Mouse (Mus musculus): ENCODE results near the gene Prkch. TPM values are rescaled to one million over a fixed set of nuclear protein-coding genes. Genes with fewer than 3 reads are reported as not detected.

Gene Prkch
- polyA plus RNA-seq, 1 experiment = 0.02 TPM

DNA sequence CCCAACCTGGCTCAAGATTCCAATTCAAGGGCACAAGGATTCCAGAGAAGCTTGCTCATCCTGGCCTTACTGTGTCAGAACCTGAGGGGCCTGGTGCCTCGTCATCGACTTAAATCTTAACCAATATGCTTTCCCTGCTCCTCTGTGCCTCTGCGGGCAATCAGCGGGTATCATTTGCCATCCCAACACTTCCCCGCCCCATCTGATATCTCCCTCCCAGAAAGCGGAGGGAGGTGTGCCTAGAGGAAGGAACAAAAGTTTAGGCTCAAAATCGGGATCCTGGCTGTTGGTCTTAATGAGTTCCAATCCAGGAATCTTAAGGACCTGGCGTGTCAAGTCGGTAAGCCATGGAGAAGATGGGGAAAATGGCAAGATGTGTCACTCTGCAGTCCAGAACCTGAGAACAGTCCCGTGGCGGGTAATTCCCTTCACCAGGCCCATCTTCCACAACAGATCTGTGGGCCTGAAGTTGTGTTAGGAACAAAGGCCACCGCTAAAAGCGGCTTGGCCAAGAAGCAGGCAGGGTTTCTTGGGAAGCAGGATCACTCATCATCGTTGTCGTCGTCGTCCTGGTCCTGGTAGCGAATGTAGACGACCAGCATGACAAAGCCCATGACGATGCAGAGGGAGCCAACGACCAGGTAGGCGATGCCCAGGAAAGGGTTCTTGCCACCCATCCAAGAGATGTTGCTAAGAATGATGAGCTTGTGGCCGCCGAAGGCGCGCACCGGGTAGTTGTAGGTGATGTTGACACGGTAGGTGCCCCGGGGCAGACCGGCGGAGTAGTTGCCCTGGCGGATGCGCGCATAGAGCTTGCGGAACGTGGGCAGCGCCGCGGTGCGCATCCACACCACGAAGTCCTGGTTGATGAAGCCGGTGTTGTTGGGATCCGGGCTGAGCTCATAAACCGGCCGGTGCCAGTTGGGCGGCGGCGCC, 39.6 kb upstream of the Prkch start:
- no peaks in the 10 kb centered on the region for H3K27me3 ChIP-seq (ENCODE audit: control insufficient read depth, insufficient read depth, insufficient read length)
- no peaks in the 10 kb centered on the region for H3K79me3 ChIP-seq (ENCODE audit: low read depth)
- TF ChIP-seq USF1 (IDR thresholded peaks at IDR 0.05; ENCODE audit: low read depth) (no peak), MAX (IDR thresholded peaks at IDR 0.05) (no peak), MYOD1 (IDR thresholded peaks at IDR 0.05; ENCODE audit: control insufficient read depth, insufficient read length, low read depth) (no peak), CEBPB (IDR thresholded peaks at IDR 0.05; ENCODE audit: low read depth) (no peak), MYOG (IDR thresholded peaks at IDR 0.05; ENCODE audit: control insufficient read depth, extremely low read depth, insufficient read length) (no peak), CTCF (IDR thresholded peaks at IDR 0.05; ENCODE audit: control insufficient read depth, insufficient read depth, insufficient read length) (no peak), FOSL1 (IDR thresholded peaks at IDR 0.05; ENCODE audit: insufficient read depth, low read length, poor library complexity, severe bottlenecking) (no peak)
- no peaks in the 10 kb centered on the region for H3K36me3 ChIP-seq (ENCODE audit: control insufficient read depth, insufficient read depth)
- H3K79me2 ChIP-seq (ENCODE audit: control insufficient read depth, insufficient read depth) = no peaks in the 10 kb centered on the region
- H3K4me3 ChIP-seq (ENCODE audit: insufficient read depth, poor library complexity, severe bottlenecking) = no peak overlapping the region
- no peak overlapping the region for H3ac ChIP-seq (ENCODE audit: control insufficient read depth, insufficient read length, low read depth)

- TF ChIP-seq FOSL1 (IDR thresholded peaks at IDR 0.05; ENCODE audit: insufficient read depth, low read length, poor library complexity, severe bottlenecking) (no peak), MYOD1 (IDR thresholded peaks at IDR 0.05; ENCODE audit: control insufficient read depth, insufficient read length, low read depth) (no peak), USF1 (IDR thresholded peaks at IDR 0.05; ENCODE audit: low read depth) (no peak), CTCF (IDR thresholded peaks at IDR 0.05; ENCODE audit: control insufficient read depth, insufficient read depth, insufficient read length) (no peak), MYOG (IDR thresholded peaks at IDR 0.05; ENCODE audit: control insufficient read depth, extremely low read depth, insufficient read length) (no peak), CEBPB (IDR thresholded peaks at IDR 0.05; ENCODE audit: low read depth) (no peak), MAX (IDR thresholded peaks at IDR 0.05) (no peak)
- no peaks in the 10 kb centered on the region for H3K27me3 ChIP-seq (ENCODE audit: control insufficient read depth, insufficient read depth, insufficient read length)
Measured at GRCm38 (mm10) chr12:73545672-73546085, 38.9 kb upstream of the Prkch start.

GRCm38 (mm10) chr12:73546086-73546711, 38.4 kb upstream of the Prkch start, which contains the start of gene Tmem30b:
Tmem30b (minus strand) TSS chr12:73546392.
- Histone ChIP-seq H3K27me3 (ENCODE audit: control insufficient read depth, insufficient read depth, insufficient read length) (no peaks in the 10 kb centered on the region), H3K79me2 (ENCODE audit: control insufficient read depth, insufficient read depth) (no peaks in the 10 kb centered on the region), H3K4me3 (ENCODE audit: insufficient read depth, poor library complexity, severe bottlenecking) (no peak within 1 kb of the TSS), H3ac (ENCODE audit: control insufficient read depth, insufficient read length, low read depth) (no peak within 1 kb of the TSS), H3K79me3 (ENCODE audit: low read depth) (no peaks in the 10 kb centered on the region), H3K36me3 (ENCODE audit: control insufficient read depth, insufficient read depth) (no peaks in the 10 kb centered on the region)
- TF ChIP-seq MAX (IDR thresholded peaks at IDR 0.05) (no peak), USF1 (IDR thresholded peaks at IDR 0.05; ENCODE audit: low read depth) (no peak)

More at GRCm38 (mm10) chr12:73545672-73546085, 38.9 kb upstream of the Prkch start:
- H3K36me3 ChIP-seq (ENCODE audit: control insufficient read depth, insufficient read depth) = no peaks in the 10 kb centered on the region
- no peaks in the 10 kb centered on the region for H3K79me2 ChIP-seq (ENCODE audit: control insufficient read depth, insufficient read depth)
- H3K79me3 ChIP-seq (ENCODE audit: low read depth) = no peaks in the 10 kb centered on the region
- H3K4me3 ChIP-seq (ENCODE audit: insufficient read depth, poor library complexity, severe bottlenecking) = no peak overlapping the region
- no peak overlapping the region for H3ac ChIP-seq (ENCODE audit: control insufficient read depth, insufficient read length, low read depth)

DNA sequence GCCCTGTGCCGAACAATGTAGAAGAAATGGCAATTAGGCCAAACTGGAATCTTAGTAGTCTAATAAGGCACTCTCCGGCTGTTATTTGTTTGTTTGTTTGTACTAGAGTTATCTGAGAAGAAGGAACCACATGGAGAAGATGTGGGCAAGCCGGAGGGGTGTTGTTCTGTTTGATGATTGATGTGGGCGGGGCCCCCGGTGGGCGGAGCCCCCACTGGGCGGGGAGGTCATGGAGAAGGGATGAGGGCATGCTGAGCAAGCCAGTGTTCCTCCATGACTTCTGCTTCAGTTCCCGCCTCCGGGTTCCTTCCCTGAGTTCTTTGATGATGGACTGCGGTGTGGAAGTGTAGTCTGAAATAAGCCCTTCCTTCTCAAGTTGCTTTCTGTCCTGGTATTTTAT, 37.0 kb upstream of the Prkch start:
- Histone ChIP-seq H3K4me3 (ENCODE audit: insufficient read depth, poor library complexity, severe bottlenecking) (no peak overlapping the region), H3K79me3 (ENCODE audit: low read depth) (no peaks in the 10 kb centered on the region), H3K36me3 (ENCODE audit: control insufficient read depth, insufficient read depth) (no peaks in the 10 kb centered on the region), H3K79me2 (ENCODE audit: control insufficient read depth, insufficient read depth) (no peaks in the 10 kb centered on the region), H3ac (ENCODE audit: control insufficient read depth, insufficient read length, low read depth) (no peak overlapping the region), H3K27me3 (ENCODE audit: control insufficient read depth, insufficient read depth, insufficient read length) (no peaks in the 10 kb centered on the region)
- TF ChIP-seq USF1 (IDR thresholded peaks at IDR 0.05; ENCODE audit: low read depth) (no peak), CEBPB (IDR thresholded peaks at IDR 0.05; ENCODE audit: low read depth) (no peak), CTCF (IDR thresholded peaks at IDR 0.05; ENCODE audit: control insufficient read depth, insufficient read depth, insufficient read length) (no peak), FOSL1 (IDR thresholded peaks at IDR 0.05; ENCODE audit: insufficient read depth, low read length, poor library complexity, severe bottlenecking) (no peak), MYOD1 (IDR thresholded peaks at IDR 0.05; ENCODE audit: control insufficient read depth, insufficient read length, low read depth) (no peak), MAX (IDR thresholded peaks at IDR 0.05) (no peak), MYOG (IDR thresholded peaks at IDR 0.05; ENCODE audit: control insufficient read depth, extremely low read depth, insufficient read length) (no peak)

GRCm38 (mm10) chr12:73548259-73548658, 36.3 kb upstream of the Prkch start:
- Histone ChIP-seq H3ac (ENCODE audit: control insufficient read depth, insufficient read length, low read depth) (no peak overlapping the region), H3K27me3 (ENCODE audit: control insufficient read depth, insufficient read depth, insufficient read length) (no peaks in the 10 kb centered on the region), H3K79me3 (ENCODE audit: low read depth) (no peaks in the 10 kb centered on the region), H3K36me3 (ENCODE audit: control insufficient read depth, insufficient read depth) (no peaks in the 10 kb centered on the region), H3K4me3 (ENCODE audit: insufficient read depth, poor library complexity, severe bottlenecking) (no peak overlapping the region), H3K79me2 (ENCODE audit: control insufficient read depth, insufficient read depth) (no peaks in the 10 kb centered on the region)
- no peak for TF ChIP-seq USF1 (IDR thresholded peaks at IDR 0.05; ENCODE audit: low read depth)
- TF ChIP-seq MAX (IDR thresholded peaks at IDR 0.05) = no peak
- no peak for TF ChIP-seq MYOD1 (IDR thresholded peaks at IDR 0.05; ENCODE audit: control insufficient read depth, insufficient read length, low read depth)
- TF ChIP-seq FOSL1 (IDR thresholded peaks at IDR 0.05; ENCODE audit: insufficient read depth, low read length, poor library complexity, severe bottlenecking) = no peak
- TF ChIP-seq CTCF (IDR thresholded peaks at IDR 0.05; ENCODE audit: control insufficient read depth, insufficient read depth, insufficient read length) = no peak
- no peak for TF ChIP-seq CEBPB (IDR thresholded peaks at IDR 0.05; ENCODE audit: low read depth)
